Mouse (Mus musculus) cortical plate, adult 2 months (tissue): ENCODE measurements at regions not wholly inside any gene's neighbourhood (a gene's known extent, or its start where the extent isn't known, plus 50 kb on each side); places are given as distances from the start of the nearest gene placed in this dataset.

Experiments
- H3K27ac ChIP-seq: fragments of 200-500 bp; 2 replicates; pipeline ENCODE4 v1.5.1; 2012; ENCODE audit warnings: low read length, control low read depth, inconsistent platforms; ENCODE audit not compliant: insufficient read depth
- H3K4me1 ChIP-seq: fragments of 200-500 bp; 2 replicates; pipeline ENCODE4 v1.6.1; 2011; ENCODE audit warnings: low read length; ENCODE audit not compliant: control insufficient read depth, insufficient read depth
- H3K4me3 ChIP-seq: fragments of 200-500 bp; 2 replicates; pipeline ENCODE4 v1.5.1; 2011; ENCODE audit warnings: mild to moderate bottlenecking, low read length, control low read depth; ENCODE audit not compliant: insufficient read depth
- CTCF ChIP-seq: fragments of 200-500 bp; IDR thresholded peaks from 2 replicates; pipeline ENCODE4 v1.5.1; 2011; ENCODE audit warnings: mild to moderate bottlenecking, control low read depth, low read length; ENCODE audit not compliant: insufficient read depth; ENCODE audit errors: extremely low read depth
- POLR2A ChIP-seq: fragments of 200-500 bp; IDR thresholded peaks from 2 replicates; pipeline ENCODE4 v1.6.1; 2011; ENCODE audit warnings: mild to moderate bottlenecking, low read length, control low read depth; ENCODE audit not compliant: insufficient read depth; ENCODE audit errors: extremely low read depth

GRCm38 (mm10) chr14:98810259-98811042 is 183.7 kb downstream of the Rpl36a-ps1 start:
- Histone ChIP-seq H3K4me1 (no peaks in the 10 kb centered on the region), H3K27ac (no peak overlapping the region), H3K4me3 (no peak overlapping the region)
- TF ChIP-seq CTCF (no peak), POLR2A (no peak)

DNA sequence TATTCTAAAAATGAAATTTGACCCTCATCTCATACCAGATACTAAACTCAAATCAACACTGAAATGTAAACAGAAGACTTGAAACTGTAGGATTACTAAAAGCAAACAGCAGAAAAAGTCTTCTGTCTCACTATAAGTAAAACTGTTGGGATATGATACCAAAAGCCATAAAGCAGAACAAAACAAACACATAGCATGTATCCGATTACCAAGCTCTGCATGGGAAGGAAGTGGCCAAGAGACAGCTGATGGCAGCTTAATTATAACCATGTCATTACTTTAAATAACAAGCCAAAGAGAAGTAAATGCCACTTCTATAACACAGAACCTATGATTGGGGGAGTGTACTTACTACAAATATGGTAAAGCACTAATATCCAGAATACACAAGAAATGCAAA is 186.0 kb downstream of the Rpl36a-ps1 start:
- TF ChIP-seq POLR2A (no peak), CTCF (no peak)
- Histone ChIP-seq H3K4me1 (no peaks in the 10 kb centered on the region), H3K4me3 (no peak overlapping the region), H3K27ac (no peak overlapping the region)

DNA sequence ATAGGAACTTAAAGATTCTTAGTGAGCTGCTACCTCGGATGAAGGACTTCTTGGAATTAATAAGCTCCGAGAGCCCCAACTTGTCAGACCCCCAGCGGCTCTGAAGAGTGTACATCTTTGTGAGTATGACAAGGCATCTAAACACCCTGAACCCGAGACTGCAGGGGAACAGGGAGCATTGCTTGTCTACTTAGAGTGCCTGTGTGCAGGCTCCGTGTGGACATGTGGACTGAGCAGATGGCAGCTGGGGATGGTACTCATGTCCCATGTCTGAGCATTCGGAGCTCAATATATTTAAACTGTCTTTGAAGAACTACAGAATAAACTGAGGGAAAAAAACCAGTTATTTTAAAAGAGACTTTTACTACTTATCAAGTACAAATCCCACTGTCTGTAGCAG is 189.1 kb downstream of the Rpl36a-ps1 start:
- Histone ChIP-seq H3K27ac (no peak overlapping the region), H3K4me3 (no peak overlapping the region), H3K4me1 (no peaks in the 10 kb centered on the region)
- TF ChIP-seq CTCF (no peak), POLR2A (no peak)

DNA sequence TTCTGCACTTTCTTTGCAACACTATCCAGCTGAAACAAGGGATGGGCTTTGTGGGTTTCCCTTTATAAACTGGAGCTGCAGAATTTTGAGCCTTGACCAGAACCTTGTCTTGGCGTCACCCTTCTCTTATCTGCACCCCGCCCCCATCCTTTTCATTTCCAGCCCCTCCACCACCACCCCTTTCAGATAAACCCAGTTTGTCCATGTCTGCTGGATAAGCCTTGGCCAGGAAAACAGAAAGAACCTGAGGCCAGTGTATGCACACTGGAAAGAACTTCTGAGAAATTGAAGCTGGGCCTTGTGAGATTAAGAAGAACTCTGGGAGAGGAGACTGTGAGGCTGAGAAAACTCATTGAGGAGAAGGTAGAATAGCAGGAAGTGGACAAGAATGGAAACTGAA is 192.8 kb downstream of the Rpl36a-ps1 start:
- TF ChIP-seq POLR2A: no peak
- no peak for TF ChIP-seq CTCF
- Histone ChIP-seq H3K27ac (no peak overlapping the region), H3K4me1 (no peaks in the 10 kb centered on the region), H3K4me3 (no peak overlapping the region)

DNA sequence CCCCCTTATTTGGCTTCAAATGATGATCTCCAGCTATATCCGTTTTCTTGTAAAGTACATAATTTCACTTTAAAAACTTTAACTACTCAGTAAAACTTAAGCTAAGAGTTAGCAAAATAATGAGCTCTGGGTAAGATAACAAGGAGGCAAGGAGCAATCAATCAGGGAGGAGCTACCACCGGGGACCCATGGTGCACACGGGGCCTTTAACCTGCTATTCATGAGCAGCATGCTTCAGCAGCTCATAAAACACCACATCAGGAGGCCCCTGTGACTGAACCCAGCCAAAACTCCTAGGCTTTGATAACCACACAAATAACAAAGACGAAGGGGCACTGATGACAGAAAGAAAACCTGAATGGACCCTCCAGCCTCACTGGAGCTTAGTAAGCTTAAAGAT is 202.1 kb downstream of the Rpl36a-ps1 start:
- H3K4me1 ChIP-seq: no peaks in the 10 kb centered on the region
- TF ChIP-seq CTCF: no peak
- no peak for TF ChIP-seq POLR2A
- H3K27ac ChIP-seq: no peak overlapping the region
- no peak overlapping the region for H3K4me3 ChIP-seq

GRCm38 (mm10) chr14:98791232-98791906 is 202.7 kb downstream of the Rpl36a-ps1 start:
- H3K4me1 ChIP-seq: no peaks in the 10 kb centered on the region
- TF ChIP-seq POLR2A (no peak), CTCF (no peak)
- no peak overlapping the region for H3K4me3 ChIP-seq
- no peak overlapping the region for H3K27ac ChIP-seq

GRCm38 (mm10) chr14:98789794-98790193 is 204.3 kb downstream of the Rpl36a-ps1 start:
- Histone ChIP-seq H3K27ac (no peak overlapping the region), H3K4me3 (no peak overlapping the region), H3K4me1 (no peaks in the 10 kb centered on the region)
- no peak for TF ChIP-seq POLR2A
- no peak for TF ChIP-seq CTCF

DNA sequence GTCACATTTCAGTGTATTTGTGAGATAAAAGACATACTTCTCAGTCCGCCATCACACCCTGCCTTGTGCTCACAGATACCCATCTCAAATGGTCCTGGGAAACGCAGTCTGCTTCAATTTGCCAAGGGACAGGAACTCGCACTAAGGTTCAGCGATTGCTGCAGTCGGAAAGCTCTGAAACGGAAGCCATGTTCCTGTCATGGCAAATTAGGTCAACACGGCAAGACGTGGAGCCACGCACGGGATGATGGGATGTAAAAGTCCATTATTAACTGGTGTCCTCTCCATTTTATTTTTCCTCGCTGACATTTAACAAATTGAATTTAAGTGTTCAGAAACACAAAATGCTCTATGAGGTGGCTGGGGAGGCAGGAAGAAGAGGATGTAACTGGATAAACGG is 212.4 kb downstream of the Rpl36a-ps1 start:
- no peak overlapping the region for H3K4me3 ChIP-seq
- TF ChIP-seq CTCF (no peak), POLR2A (no peak)
- no peak overlapping the region for H3K27ac ChIP-seq
- no peaks in the 10 kb centered on the region for H3K4me1 ChIP-seq

DNA sequence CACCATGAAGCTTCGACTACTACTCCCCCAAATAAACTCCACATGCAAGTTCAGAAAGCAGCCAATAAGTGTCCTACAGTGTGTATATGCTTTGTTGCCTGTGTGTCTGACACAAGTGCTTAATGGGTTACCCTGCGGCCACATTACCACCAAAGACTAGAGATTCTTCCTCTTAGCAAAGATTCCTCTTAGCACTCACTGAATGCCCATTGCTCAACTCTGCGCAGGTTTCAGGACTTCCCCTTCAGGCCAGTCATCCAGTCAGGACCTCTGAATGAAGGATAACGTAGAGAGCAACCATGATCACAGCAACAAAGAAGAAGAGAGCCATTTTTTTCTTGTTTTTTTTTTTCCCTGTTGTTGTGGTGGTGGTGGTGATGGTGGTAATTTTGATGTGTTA is 222.0 kb downstream of the Rpl36a-ps1 start:
- TF ChIP-seq POLR2A (no peak), CTCF (no peak)
- no peaks in the 10 kb centered on the region for H3K4me1 ChIP-seq
- no peak overlapping the region for H3K27ac ChIP-seq
- no peak overlapping the region for H3K4me3 ChIP-seq

GRCm38 (mm10) chr14:98768845-98769244 is 225.3 kb downstream of the Rpl36a-ps1 start:
- Histone ChIP-seq H3K4me1 (no peaks in the 10 kb centered on the region), H3K4me3 (no peak overlapping the region), H3K27ac (no peak overlapping the region)
- TF ChIP-seq POLR2A: no peak
- TF ChIP-seq CTCF: no peak
